Mouse (Mus musculus): ENCODE measurements around the gene Ndufv2. TPM values are rescaled to one million over a fixed set of nuclear protein-coding genes. Genes with fewer than 3 reads are reported as not detected.
A peak's percentile ranks its signal among the peaks of the same experiment; 100 is the strongest.

Ndufv2 gene
- polyA plus RNA-seq, 1 experiment = 31.0 TPM

- 22% methylated on average over 4 of the region's 4 CpGs for WGBS
Observed at GRCm38 (mm10) chr17:66112166-66112565, 10.8 kb upstream of the Ndufv2 start.

GRCm38 (mm10) chr17:66111402-66111959 lies 10.1 kb upstream of the Ndufv2 start, which contains the start of gene Washc1:
Washc1 (plus strand) TSS chr17:66111545.
- peak within 1 kb of the TSS; percentile 95 for H3K4me3 ChIP-seq (replicated peaks; ENCODE audit: extremely low read depth, low read depth, low read length)
- 1% methylated on average over 41 of the region's 41 CpGs for WGBS
- no peak for TF ChIP-seq CTCF (IDR thresholded peaks at IDR 0.05; ENCODE audit: insufficient read depth, low read length)
- peak; percentile 31; the same call in 1 of the 2 replicates for TF ChIP-seq POLR2A (IDR thresholded peaks at IDR 0.05; ENCODE audit: borderline replicate concordance, extremely low read depth, low read depth, low read length)
- DNase-seq = peak; percentile 82
- no peaks in the 10 kb centered on the region for H3K4me1 ChIP-seq (ENCODE audit: control insufficient read depth, insufficient read depth, low read length)

More at GRCm38 (mm10) chr17:66112166-66112565, 10.8 kb upstream of the Ndufv2 start:
- no peaks in the 10 kb centered on the region for H3K4me1 ChIP-seq (ENCODE audit: control insufficient read depth, insufficient read depth, low read length)
- no peak for DNase-seq
- TF ChIP-seq POLR2A (IDR thresholded peaks at IDR 0.05; ENCODE audit: borderline replicate concordance, extremely low read depth, low read depth, low read length) (no peak), CTCF (IDR thresholded peaks at IDR 0.05; ENCODE audit: insufficient read depth, low read length) (no peak)
- peak overlapping the region; percentile 95 for H3K4me3 ChIP-seq (replicated peaks; ENCODE audit: extremely low read depth, low read depth, low read length)

DNA sequence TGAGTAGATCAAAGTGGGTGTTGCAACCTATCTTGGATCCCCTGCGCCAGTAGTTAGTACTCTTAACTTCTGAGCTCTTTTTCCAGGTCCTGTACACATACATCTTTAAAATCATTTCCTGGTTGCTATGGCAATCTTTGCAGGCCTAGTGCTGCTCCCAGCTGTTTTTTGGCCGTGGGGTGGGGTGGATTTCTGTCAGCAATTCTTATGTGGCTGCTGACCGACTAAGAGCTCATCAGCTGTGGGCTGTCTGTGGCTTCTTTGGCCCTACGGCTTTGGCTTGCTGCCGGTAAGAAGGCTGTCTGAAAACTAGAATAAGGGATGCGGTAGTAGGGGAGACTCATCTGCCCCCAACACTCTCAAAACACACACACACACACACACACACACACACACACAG lies 9.4 kb upstream of the Ndufv2 start:
- peak; percentile 14 for DNase-seq

GRCm38 (mm10) chr17:66108198-66108597 lies 6.8 kb upstream of the Ndufv2 start:
- Histone ChIP-seq H3K4me1 (ENCODE audit: control insufficient read depth, insufficient read depth, low read length) (no peaks in the 10 kb centered on the region), H3K4me3 (replicated peaks; ENCODE audit: extremely low read depth, low read depth, low read length) (no peak overlapping the region)
- no peak for TF ChIP-seq CTCF (IDR thresholded peaks at IDR 0.05; ENCODE audit: insufficient read depth, low read length)
- no peak for TF ChIP-seq POLR2A (IDR thresholded peaks at IDR 0.05; ENCODE audit: borderline replicate concordance, extremely low read depth, low read depth, low read length)
- DNase-seq = no peak
- WGBS = 78% methylated on average over 4 of the region's 4 CpGs

More for the DNA sequence above, 9.4 kb upstream of the Ndufv2 start:
- TF ChIP-seq CTCF (IDR thresholded peaks at IDR 0.05; ENCODE audit: insufficient read depth, low read length) (no peak), POLR2A (IDR thresholded peaks at IDR 0.05; ENCODE audit: borderline replicate concordance, extremely low read depth, low read depth, low read length) (no peak)
- 13% methylated on average over 6 of the region's 6 CpGs for WGBS
- H3K4me3 ChIP-seq (replicated peaks; ENCODE audit: extremely low read depth, low read depth, low read length) = no peak overlapping the region
- H3K4me1 ChIP-seq (ENCODE audit: control insufficient read depth, insufficient read depth, low read length) = no peaks in the 10 kb centered on the region

- H3K4me3 ChIP-seq (replicated peaks; ENCODE audit: extremely low read depth, low read depth, low read length) = no peak overlapping the region
- DNase-seq = no peak
- no peak for TF ChIP-seq POLR2A (IDR thresholded peaks at IDR 0.05; ENCODE audit: borderline replicate concordance, extremely low read depth, low read depth, low read length)
- no peak for TF ChIP-seq CTCF (IDR thresholded peaks at IDR 0.05; ENCODE audit: insufficient read depth, low read length)
- H3K4me1 ChIP-seq (ENCODE audit: control insufficient read depth, insufficient read depth, low read length) = no peaks in the 10 kb centered on the region
- WGBS = 63% methylated on average over 8 of the region's 8 CpGs
Observed at GRCm38 (mm10) chr17:66107466-66107865, 6.1 kb upstream of the Ndufv2 start.

DNA sequence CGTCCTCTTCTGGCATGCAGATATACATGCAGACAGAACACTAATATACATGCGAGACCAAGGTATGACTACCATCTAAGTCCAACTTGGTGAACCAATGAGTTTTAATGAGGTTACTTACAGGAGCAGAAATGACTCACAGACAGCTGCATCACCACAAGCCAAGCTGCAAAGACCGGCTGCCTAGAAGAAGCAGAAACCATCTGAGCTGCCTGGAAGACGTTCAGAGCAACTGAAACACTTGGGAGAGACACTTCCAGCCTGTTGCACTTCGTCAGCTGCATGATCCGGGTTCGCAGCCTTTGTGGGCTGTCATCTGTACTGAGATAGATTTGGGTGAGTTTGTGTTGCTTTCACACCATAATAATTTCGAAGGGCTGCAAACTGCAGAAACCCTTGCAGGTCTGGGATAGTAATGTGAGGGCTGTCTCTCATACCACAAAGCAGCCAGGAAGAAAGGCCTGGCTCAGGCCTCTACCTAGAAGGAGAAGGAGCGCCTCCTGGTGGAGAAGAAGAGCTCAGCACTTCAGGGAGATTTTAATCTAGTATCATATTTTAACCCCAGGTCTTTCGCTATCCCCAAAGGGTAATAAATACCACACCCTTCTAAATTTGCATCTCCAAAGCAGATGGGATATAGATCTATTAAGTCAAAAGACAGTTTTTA lies 5.4 kb upstream of the Ndufv2 start:
- Histone ChIP-seq H3K4me1 (ENCODE audit: control insufficient read depth, insufficient read depth, low read length) (no peaks in the 10 kb centered on the region), H3K4me3 (replicated peaks; ENCODE audit: extremely low read depth, low read depth, low read length) (no peak overlapping the region)
- peak; percentile 51 for DNase-seq
- 47% methylated on average over 10 of the region's 10 CpGs for WGBS
- peak; percentile 79 for TF ChIP-seq CTCF (IDR thresholded peaks at IDR 0.05; ENCODE audit: insufficient read depth, low read length)
- no peak for TF ChIP-seq POLR2A (IDR thresholded peaks at IDR 0.05; ENCODE audit: borderline replicate concordance, extremely low read depth, low read depth, low read length)

- peaks cover 7% of the 10 kb centered on the region for H3K4me1 ChIP-seq (ENCODE audit: control insufficient read depth, insufficient read depth, low read length)
- 84% methylated on average over 7 of the region's 7 CpGs for WGBS
- TF ChIP-seq CTCF (IDR thresholded peaks at IDR 0.05; ENCODE audit: insufficient read depth, low read length) (no peak), POLR2A (IDR thresholded peaks at IDR 0.05; ENCODE audit: borderline replicate concordance, extremely low read depth, low read depth, low read length) (no peak)
- no peak overlapping the region for H3K4me3 ChIP-seq (replicated peaks; ENCODE audit: extremely low read depth, low read depth, low read length)
- DNase-seq = no peak
Observed at GRCm38 (mm10) chr17:66104076-66104475, 2.7 kb upstream of the Ndufv2 start.

DNA sequence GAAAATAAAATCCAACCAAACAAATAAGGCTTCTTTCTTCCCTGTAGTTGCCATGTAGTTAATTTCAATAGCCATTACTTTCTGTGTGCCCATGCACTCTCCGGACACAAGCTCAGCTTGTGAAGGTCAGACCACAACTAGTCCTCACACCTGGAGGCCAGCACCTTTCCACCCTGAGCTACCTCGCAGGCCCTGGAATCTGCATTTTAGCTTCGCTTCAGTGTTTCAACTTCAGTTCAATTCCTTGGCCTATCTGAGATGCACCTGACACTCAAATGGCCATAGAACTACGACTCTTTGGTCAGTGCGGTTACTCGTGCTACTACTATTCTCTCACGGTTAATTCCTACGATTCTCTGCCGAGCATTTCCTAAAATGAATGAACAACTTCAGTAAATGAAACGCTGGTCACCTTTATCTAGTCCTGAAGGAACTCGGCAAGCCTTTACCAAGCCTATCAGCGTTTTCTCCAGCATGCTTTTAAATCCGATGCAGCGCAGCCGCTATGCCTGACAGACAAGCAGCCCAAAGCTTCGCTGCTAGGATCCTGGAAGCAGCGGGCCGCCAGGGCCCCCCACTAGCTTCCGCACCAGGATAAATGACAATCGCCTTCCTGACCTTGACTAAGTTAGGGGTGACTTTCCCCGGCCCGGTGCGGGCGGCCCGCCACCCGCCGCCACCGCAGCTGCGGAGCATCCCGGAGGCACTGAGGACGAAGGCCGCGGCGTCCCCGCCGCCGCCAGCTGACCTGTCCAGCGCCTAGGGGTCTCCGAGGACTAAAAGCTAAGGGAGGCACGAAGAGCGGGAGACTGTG lies 586 bp downstream of the Ndufv2 start:
- peaks cover 7% of the 10 kb centered on the region for H3K4me1 ChIP-seq (ENCODE audit: control insufficient read depth, insufficient read depth, low read length)
- DNase-seq = peak; percentile 80
- WGBS = under 1% methylated on average over 41 of the region's 41 CpGs
- TF ChIP-seq CTCF (IDR thresholded peaks at IDR 0.05; ENCODE audit: insufficient read depth, low read length) = no peak
- TF ChIP-seq POLR2A (IDR thresholded peaks at IDR 0.05; ENCODE audit: borderline replicate concordance, extremely low read depth, low read depth, low read length) = no peak
- peak overlapping the region; percentile 91 for H3K4me3 ChIP-seq (replicated peaks; ENCODE audit: extremely low read depth, low read depth, low read length)

DNA sequence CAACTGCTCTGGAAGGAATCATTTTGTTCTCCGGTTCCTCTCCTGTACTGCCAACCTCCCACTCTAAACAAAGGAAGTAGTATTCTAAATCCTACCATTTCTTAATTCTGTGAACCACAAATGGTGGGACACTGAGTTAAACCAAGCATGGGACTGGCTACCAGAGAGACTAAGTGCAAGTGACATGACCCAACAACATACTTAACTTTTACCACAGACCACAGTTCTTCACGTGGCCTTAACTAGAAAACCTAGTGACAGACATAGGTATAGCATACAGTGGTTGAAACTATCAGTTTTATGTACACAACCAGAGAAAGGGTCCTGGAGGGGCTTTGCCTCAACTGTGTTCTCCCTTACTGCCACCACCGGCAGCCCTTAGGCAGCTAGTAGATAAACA lies 8.7 kb downstream of the Ndufv2 start:
- Histone ChIP-seq H3K4me1 (ENCODE audit: control insufficient read depth, insufficient read depth, low read length) (peaks cover 9% of the 10 kb centered on the region), H3K4me3 (replicated peaks; ENCODE audit: extremely low read depth, low read depth, low read length) (no peak overlapping the region)
- WGBS = 47% methylated on average over 3 of the region's 3 CpGs
- no peak for DNase-seq
- no peak for TF ChIP-seq POLR2A (IDR thresholded peaks at IDR 0.05; ENCODE audit: borderline replicate concordance, extremely low read depth, low read depth, low read length)
- TF ChIP-seq CTCF (IDR thresholded peaks at IDR 0.05; ENCODE audit: insufficient read depth, low read length) = no peak

Measured in lung, adult 2 months (tissue).